Mouse (Mus musculus) layer of hippocampus, adult 8-10 months (tissue): ENCODE measurements around the gene Prss33. TPM values are rescaled to one million over a fixed set of nuclear protein-coding genes. Genes with fewer than 3 reads are reported as not detected.

Experiments used
- DNase-seq, 2 experiments: peaks; one replicate each; pipeline ENCODE4 v3.0.0; 2022; ENCODE audit warnings: low spot score in 2 of 2
- microRNA-seq, 2 experiments: library from miRNA; unstranded; fragments of <30 nt; microRNA quantifications; one replicate each; pipeline ENCODE4 v1.2.0; 2022
- total RNA-seq, 4 experiments: library from RNA; stranded (reverse); gene quantifications; 2 replicates each; pipeline ENCODE4 v1.2.4; 2022

Gene Prss33
- total RNA-seq, 4 experiments from 2014 or later = 0.38 TPM; not detected in 3

- DNase-seq = no peak
These were observed 49.3 kb downstream of the Prss33 start for GRCm38 (mm10) chr17:23786510-23786931.

- peak; percentile 87 to 93 for DNase-seq
These were observed 50.0 kb downstream of the Prss33 start, which contains the start of gene Flywch2 for GRCm38 (mm10) chr17:23785561-23786471. Gene Flywch2 (minus strand): TSS chr17:23786081.

- no peak for DNase-seq
These were observed 52.5 kb downstream of the Prss33 start for GRCm38 (mm10) chr17:23783352-23783751.

Small RNA genes lying within 50 kb of the gene (microRNA-seq; reads per million reads assigned to microRNA genes)
- gene Mir5125 = 0 to 0.76 reads per million in 2 experiments

Other genes starting within 250 kb of the Prss33 start
- gene Zfp13, start 236.6 kb downstream of the Prss33 start, total RNA-seq = 10 to 100 TPM; 28.9 to 32.6 (median 31.6) TPM
- not detected for gene Zscan10, start 235.2 kb downstream of the Prss33 start, total RNA-seq
- under 1 TPM; 0.19 to 0.34 (median 0.26) TPM for gene Mmp25, start 190.8 kb downstream of the Prss33 start, total RNA-seq
- gene Bicdl2, start 175.6 kb downstream of the Prss33 start, total RNA-seq = not detected
- gene Hcfc1r1, start 162.5 kb downstream of the Prss33 start, total RNA-seq = 100 to 1,000 TPM; 104 to 122 (median 108) TPM
- 1 to 10 TPM; 7.0 to 8.6 (median 7.4) TPM for gene Thoc6, start 162.2 kb downstream of the Prss33 start, total RNA-seq
- gene Tnfrsf12a, start 158.6 kb downstream of the Prss33 start, total RNA-seq = 1 to 10 TPM; 6.4 to 9.8 (median 7.4) TPM
- not detected for gene Cldn6, start 156.8 kb downstream of the Prss33 start, total RNA-seq
- gene Cldn9, start 152.0 kb downstream of the Prss33 start, total RNA-seq = under 1 TPM in 1 of 4 experiments, not detected in 3; 0.68 TPM
- under 1 TPM; 0.16 to 0.81 (median 0.32) TPM for gene 1520401A03Rik, start 113.3 kb downstream of the Prss33 start, total RNA-seq
- 1 to 10 TPM; 4.3 to 5.2 (median 4.7) TPM for gene Pkmyt1, start 109.7 kb downstream of the Prss33 start, total RNA-seq
- 10 to 100 TPM; 53.1 to 56.9 (median 53.6) TPM for gene Paqr4, start 95.2 kb downstream of the Prss33 start, total RNA-seq
- gene Kremen2, start 90.2 kb downstream of the Prss33 start, total RNA-seq = 1 to 10 TPM in 1 of 4 experiments, under 1 TPM in 3; 0.51 to 1.3 (median 0.68) TPM
- gene Flywch1, start 64.5 kb downstream of the Prss33 start, total RNA-seq = 100 to 1,000 TPM; 324 to 395 (median 358) TPM
- 10 to 100 TPM in 2 of 4 experiments, 1 to 10 TPM in 2; 8.1 to 11.7 (median 10.1) TPM for gene Flywch2, start 50.0 kb downstream of the Prss33 start, total RNA-seq
- 100 to 1,000 TPM; 503 to 777 (median 666) TPM for gene Srrm2, start 45.5 kb downstream of the Prss33 start, total RNA-seq
- 100 to 1,000 TPM; 314 to 381 (median 345) TPM for gene Elob, start 6.9 kb downstream of the Prss33 start, total RNA-seq
- gene Prss32, start 7.8 kb upstream of the Prss33 start, total RNA-seq = not detected
- gene Prss41, start 8.1 kb upstream of the Prss33 start, total RNA-seq = 1 to 10 TPM; 1.8 to 2.3 (median 2.0) TPM
- gene Prss21, start 32.0 kb upstream of the Prss33 start, total RNA-seq = not detected
- not detected for gene Dcpp1, start 44.8 kb upstream of the Prss33 start, total RNA-seq
- not detected for gene Dcpp2, start 44.8 kb upstream of the Prss33 start, total RNA-seq
- gene Dcpp3, start 81.4 kb upstream of the Prss33 start, total RNA-seq = not detected
- not detected for gene Sbp, start 105.6 kb upstream of the Prss33 start, total RNA-seq
- gene Sbpl, start 119.2 kb upstream of the Prss33 start, total RNA-seq = not detected
- under 1 TPM in 1 of 4 experiments, not detected in 3; 0.45 TPM for gene Prss30, start 144.5 kb upstream of the Prss33 start, total RNA-seq
- under 1 TPM in 1 of 4 experiments, not detected in 3; 0.33 TPM for gene Prss22, start 162.0 kb upstream of the Prss33 start, total RNA-seq
- not detected for gene Prss27, start 202.1 kb upstream of the Prss33 start, total RNA-seq
- 10 to 100 TPM; 24.5 to 28.2 (median 24.8) TPM for gene Kctd5, start 237.4 kb upstream of the Prss33 start, total RNA-seq